Mouse (Mus musculus): Measurements from ENCODE around the gene Hoxb8. TPM values are rescaled to one million over a fixed set of nuclear protein-coding genes. Genes with fewer than 3 reads are reported as not detected.

The Hoxb8 gene
- total RNA-seq, 2 experiments from 2014 or later = 59.4 to 80.5 TPM

GRCm38 (mm10) chr11:96298895-96299667 lies 17.4 kb downstream of the Hoxb8 start:
- DNase-seq = peak; percentile 89 to 91

GRCm38 (mm10) chr11:96299781-96300180 lies 18.1 kb downstream of the Hoxb8 start:
- DNase-seq = no peak

DNA sequence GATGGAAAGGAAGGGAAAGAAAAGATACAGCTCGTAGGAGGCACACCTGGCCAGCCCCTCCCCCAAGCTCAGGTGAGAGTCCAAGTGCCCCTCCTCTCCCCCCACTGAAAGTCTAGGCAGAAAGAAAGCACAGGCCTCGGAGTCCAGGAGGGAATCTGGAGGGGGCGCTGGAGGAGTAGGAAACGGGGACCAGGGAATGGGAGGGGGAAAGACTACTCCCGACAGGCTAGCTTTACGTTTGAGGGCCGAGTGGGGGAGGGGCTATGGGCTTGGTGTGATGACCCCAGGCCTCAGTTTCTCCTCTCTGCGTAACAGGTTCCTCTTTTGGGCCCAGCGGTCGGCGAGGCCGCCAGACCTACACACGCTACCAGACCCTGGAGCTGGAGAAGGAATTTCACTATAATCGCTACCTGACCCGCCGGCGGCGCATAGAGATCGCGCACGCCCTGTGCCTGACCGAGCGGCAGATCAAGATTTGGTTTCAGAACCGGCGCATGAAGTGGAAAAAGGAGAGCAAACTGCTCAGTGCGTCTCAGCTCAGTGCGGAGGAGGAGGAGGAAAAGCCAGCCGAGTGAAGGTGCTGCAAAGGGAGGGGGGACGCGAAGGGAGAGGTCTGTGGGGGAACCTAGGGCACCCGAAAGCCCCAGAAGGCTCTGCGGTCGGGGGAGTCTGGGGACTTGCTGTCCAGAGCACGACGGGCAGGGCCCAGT lies 18.8 kb downstream of the Hoxb8 start:
- no peak for DNase-seq

GRCm38 (mm10) chr11:96301064-96301431 lies 19.3 kb downstream of the Hoxb8 start:
- DNase-seq = no peak

DNA sequence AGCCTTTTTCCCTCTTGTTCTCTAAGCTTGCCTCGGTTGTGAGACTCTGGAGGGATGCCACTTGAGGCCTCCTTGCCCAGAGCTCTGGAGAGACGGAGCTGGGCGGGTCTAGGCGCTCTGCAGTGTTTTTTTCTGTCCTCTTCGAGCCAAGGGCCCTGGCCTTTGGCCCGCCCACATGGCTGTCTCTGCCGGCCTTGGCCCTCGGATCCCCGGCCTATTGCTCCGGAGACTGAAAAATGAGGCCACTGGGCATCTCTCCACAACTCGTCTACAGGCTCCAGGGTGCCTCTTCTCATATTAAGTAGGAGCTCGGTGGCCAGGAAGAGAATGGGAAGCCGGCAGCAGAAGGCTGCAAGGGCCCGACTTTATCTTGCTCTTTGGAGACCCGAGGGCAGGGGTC lies 20.1 kb downstream of the Hoxb8 start:
- peak; percentile 90 to 93 for DNase-seq

- no peak for DNase-seq
Measured at GRCm38 (mm10) chr11:96302381-96303150, 20.9 kb downstream of the Hoxb8 start.

DNA sequence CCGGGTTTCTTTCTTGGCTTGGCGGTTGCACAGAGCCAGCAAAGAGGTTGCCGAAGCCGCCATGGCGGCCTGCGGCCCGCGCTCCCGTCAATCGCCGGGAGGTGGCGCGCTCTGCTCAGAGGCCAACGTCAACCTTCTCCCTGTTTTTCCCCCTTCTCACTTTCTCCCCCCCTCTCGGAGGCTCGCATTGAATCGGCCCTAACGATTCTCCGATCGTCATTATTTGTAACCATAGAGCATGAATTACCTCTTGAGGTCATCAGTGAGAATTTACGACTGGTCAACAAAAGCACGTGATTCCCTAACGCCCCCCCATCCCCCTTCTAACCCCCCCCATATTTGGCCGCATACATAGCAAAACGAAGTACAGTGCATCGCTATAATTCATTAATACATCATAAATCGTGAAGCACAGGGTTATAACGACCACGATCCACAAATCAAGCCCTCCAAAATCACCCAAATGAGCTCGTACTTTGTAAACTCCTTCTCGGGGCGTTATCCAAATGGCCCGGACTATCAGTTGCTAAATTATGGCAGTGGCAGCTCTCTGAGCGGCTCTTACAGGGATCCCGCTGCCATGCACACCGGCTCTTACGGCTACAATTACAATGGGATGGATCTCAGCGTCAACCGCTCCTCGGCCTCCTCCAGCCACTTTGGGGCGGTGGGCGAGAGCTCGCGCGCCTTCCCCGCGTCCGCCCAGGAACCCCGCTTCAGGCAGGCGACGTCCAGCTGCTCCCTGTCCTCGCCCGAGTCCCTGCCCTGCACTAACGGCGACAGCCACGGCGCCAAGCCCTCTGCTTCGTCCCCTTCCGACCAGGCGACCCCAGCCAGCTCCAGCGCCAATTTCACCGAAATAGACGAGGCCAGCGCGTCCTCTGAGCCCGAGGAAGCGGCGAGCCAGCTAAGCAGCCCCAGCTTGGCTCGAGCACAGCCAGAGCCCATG lies 21.7 kb downstream of the Hoxb8 start, which contains the start of gene Hoxb5:
TSS of gene Hoxb5 (plus strand) at position 186 of the 949 bp plus-strand sequence.
- DNase-seq = peak; percentile 92

GRCm38 (mm10) chr11:96304381-96305195 lies 22.9 kb downstream of the Hoxb8 start:
- no peak for DNase-seq

DNA sequence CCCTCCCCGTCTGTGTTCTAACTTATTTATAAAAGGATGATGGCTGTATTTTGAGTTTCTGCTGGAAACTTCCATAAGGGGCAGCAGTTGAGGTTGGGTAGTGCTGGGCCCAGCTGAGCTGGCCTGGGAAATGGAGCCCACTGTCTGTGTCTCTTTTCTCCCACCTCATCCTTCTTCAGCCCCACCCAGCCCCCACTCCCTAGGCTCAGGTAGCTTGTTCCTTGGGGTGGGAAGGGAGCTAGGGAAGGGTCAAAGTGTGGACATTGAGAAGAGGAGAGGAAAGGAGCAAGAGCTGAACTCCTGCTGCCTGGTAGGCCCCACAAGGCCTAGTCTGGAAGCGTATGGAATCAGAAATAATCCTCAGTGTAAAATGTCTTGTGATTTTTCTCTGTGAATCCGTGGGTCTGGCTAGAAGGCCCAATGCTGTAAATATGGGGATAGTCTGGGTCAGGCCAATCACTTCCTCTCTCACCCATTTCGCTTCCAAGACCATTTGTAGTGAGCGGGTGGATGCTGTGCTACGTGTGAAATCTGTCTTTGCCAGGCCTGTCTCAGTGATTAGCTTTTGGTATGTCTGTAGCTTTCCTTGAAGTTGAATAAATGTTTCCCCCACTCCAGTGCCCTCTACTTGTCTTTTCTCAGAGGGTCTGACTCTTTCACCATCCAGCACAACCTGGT lies 23.9 kb downstream of the Hoxb8 start:
- no peak for DNase-seq

DNA sequence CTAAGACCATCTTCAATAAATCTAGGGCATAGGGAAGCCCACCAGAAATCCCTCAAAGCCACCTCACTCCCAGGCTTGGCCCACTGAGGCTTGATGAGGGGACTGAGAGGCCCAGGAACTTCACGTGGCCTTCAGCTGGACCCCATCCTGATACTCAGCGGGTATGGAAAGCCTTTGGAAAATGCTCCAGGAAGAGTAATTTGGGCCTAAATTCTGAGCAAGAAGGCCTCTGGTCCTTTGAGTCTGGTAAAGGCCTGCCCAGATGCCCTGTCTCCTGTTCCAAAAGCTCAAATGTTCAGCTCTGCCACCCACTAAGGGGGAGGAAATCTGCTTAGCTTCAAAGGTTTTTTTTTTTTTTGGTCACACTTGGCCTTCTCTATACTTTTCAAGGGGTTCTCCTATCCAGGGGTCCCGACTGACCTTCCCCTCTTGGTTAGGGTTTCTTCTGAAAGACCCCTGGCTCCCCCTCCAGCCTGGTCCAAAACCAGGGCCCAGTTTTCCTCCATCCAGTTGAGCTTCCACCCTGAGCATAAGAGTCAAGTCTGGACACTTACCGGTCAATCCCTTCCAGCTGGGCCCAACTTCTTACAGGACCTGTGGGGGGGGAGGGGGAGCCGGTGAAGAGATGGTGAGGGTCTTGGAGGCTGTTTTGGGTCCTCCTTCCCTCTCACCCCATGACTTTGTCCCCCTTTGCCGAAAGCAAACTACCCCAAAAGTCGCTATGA lies 24.6 kb downstream of the Hoxb8 start:
- no peak for DNase-seq

DNA sequence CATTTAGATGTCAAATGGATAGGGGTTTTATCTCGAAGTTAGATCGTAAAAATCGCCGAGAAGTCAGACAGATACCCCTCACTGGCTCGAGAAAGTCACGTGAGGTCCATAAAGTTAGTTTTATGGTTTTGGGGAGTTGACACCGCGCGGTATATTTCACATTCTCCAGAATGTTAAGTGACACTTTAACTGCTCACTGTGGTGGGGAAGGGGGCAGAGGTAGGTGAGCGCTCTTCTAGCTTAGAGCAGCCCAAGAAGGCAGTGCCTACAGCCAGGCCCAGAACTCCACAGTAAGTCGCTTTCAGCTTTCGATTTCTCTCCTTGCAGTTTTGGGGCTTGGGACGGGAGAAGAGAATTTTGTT lies 25.2 kb downstream of the Hoxb8 start:
- no peak for DNase-seq

GRCm38 (mm10) chr11:96308763-96309162 lies 27.1 kb downstream of the Hoxb8 start:
- DNase-seq = no peak

DNA sequence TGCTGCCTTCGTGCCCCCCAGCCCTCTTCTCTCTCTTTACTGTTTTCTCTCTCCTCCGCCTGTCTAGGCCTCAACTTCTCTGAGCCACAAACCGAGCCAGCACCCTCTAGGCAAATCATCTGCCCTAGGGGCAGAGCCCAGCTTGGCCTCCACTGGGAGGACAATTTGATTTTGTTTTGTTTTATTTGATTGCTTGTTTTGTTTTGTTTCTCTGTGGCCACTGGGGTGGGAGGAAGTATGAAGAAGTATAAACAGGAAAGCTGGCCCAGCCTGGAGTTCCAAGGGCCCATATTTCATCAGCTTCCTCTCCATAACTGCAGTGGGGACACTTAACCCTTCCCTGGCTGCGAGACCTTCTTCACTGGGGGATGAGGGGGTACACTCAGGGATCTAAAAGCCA lies 27.6 kb downstream of the Hoxb8 start:
- DNase-seq = no peak

DNA sequence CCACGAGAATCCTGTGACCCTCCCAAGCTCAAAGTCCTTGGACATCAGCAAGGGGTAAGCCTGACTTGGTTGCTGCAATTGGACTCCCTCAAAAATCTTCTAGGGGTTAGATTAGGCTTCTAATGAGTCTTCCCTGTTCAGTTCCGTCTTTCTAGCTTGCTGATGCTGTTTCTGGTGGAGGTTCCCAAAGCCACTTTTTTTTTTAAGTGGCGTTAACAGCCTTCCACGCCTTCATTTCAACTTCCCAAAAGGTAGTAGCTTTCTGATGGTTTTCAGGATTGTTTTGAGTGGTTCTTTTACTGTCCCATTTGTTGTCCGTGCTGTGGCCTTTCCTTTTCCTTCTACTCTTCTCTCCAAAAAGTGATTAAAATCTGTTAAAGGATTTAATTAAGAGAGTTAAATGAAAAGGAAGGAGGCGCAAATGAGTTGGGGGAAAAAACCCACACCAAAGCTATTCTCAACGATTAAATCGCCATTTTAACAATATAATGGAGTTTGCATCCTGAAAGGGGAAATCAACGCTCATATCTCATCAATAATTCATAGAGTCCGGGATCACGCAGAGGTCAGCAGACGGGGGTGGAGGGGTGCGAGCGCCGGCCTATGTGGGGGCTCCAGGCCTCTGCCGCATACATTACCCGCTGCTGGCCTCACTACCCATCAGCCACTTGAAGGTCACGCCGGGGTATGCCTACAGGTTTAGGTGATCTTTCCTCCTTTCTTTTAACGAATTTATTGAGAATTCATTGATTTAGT lies 28.7 kb downstream of the Hoxb8 start:
- no peak for DNase-seq

- peak; percentile 62 to 68 for DNase-seq
Measured at GRCm38 (mm10) chr11:96311097-96311496, 29.4 kb downstream of the Hoxb8 start.

GRCm38 (mm10) chr11:96311520-96312417 lies 30.1 kb downstream of the Hoxb8 start:
- peak; percentile 81 to 82 for DNase-seq

- no peak for DNase-seq
Measured at GRCm38 (mm10) chr11:96313134-96313533, 31.4 kb downstream of the Hoxb8 start.

Data from adrenal gland, postnatal 36 days (tissue).